Mouse (Mus musculus) monocyte, adult 5-6 weeks (primary cell): ENCODE results near the gene Peg3. TPM values are rescaled to one million over a fixed set of nuclear protein-coding genes. Genes with fewer than 3 reads are reported as not detected.
"Not testable (repeated sequence)": the region's sequence is repeated elsewhere in the genome, so short reads cannot be mapped to it uniquely, and the experiment has no call there.

Experiments used
- ATAC-seq: fragments of 153-309, 156-312 bp; replicated peaks from 2 replicates; pipeline ENCODE4 v1.8.0; 2017; ENCODE audit warnings: mild to moderate bottlenecking; ENCODE audit not compliant: low TSS enrichment, insufficient number of reproducible peaks, severe bottlenecking, poor library complexity, low FRiP score
- total RNA-seq: library from RNA; stranded (forward); fragments of 200-1000, 200-491, 200-594 nt; gene quantifications from 3 replicates; pipeline ENCODE4 v1.2.3, GENCODE M21; 2017

Gene Peg3
- not detected in 3 replicates for total RNA-seq

GRCm38 (mm10) chr7:6730241-6730640 is at the start of gene Peg3, which contains the start of gene Usp29:
Gene Peg3, minus strand, starts transcription at chr7:6730431.
Gene Usp29, plus strand, starts transcription at chr7:6730578.
- ATAC-seq: no peak

- ATAC-seq: no peak
Measured at GRCm38 (mm10) chr7:6779172-6779571, 48.9 kb upstream of the Peg3 start.

- ATAC-seq: no peak
Measured at GRCm38 (mm10) chr7:6777689-6778088, 47.5 kb upstream of the Peg3 start.

- no peak for ATAC-seq
Measured at GRCm38 (mm10) chr7:6777107-6777506, 46.9 kb upstream of the Peg3 start.

- no peak for ATAC-seq
Measured at GRCm38 (mm10) chr7:6776314-6777059, 46.3 kb upstream of the Peg3 start.

- ATAC-seq: not testable (repeated sequence)
Measured at GRCm38 (mm10) chr7:6773865-6774413, 43.7 kb upstream of the Peg3 start.

- no peak for ATAC-seq
Measured at GRCm38 (mm10) chr7:6770286-6770685, 40.1 kb upstream of the Peg3 start.

GRCm38 (mm10) chr7:6765240-6765639 is 35.0 kb upstream of the Peg3 start:
- ATAC-seq: no peak

- no peak for ATAC-seq
Measured at GRCm38 (mm10) chr7:6760170-6760569, 29.9 kb upstream of the Peg3 start.

- no peak for ATAC-seq
Measured at GRCm38 (mm10) chr7:6759698-6760097, 29.5 kb upstream of the Peg3 start.

GRCm38 (mm10) chr7:6756777-6757291 is 26.6 kb upstream of the Peg3 start:
- no peak for ATAC-seq

- no peak for ATAC-seq
Measured at GRCm38 (mm10) chr7:6753440-6753839, 23.2 kb upstream of the Peg3 start.

GRCm38 (mm10) chr7:6749196-6749595 is 19.0 kb upstream of the Peg3 start:
- no peak for ATAC-seq

GRCm38 (mm10) chr7:6744281-6744904 is 14.2 kb upstream of the Peg3 start:
- no peak for ATAC-seq

GRCm38 (mm10) chr7:6736060-6736459 is 5.8 kb upstream of the Peg3 start:
- no peak for ATAC-seq

GRCm38 (mm10) chr7:6731930-6732329 is 1.7 kb upstream of the Peg3 start:
- no peak for ATAC-seq

- ATAC-seq: no peak
Measured at GRCm38 (mm10) chr7:6731373-6731772, 1.1 kb upstream of the Peg3 start.

- ATAC-seq: no peak
Measured at GRCm38 (mm10) chr7:6730801-6731200, 570 bp upstream of the Peg3 start.

GRCm38 (mm10) chr7:6729061-6729817 is 992 bp downstream of the Peg3 start:
- ATAC-seq: no peak
